ENCODE assay signal across 8 mouse cellular contexts in genomic region chr7:118296856-118297518, GRCm38 (mm10). TPM values are rescaled to one million over a fixed set of nuclear protein-coding genes. Genes with fewer than 3 reads are reported as not detected.
DNase-seq lines count a peak whose midpoint lies in the region; ATAC-seq and TF ChIP-seq lines count a peak whose summit lies in the region.

No protein-coding gene starts in this region.

- no peak overlapping the region for H3K9ac ChIP-seq in heart, embryonic 14.5 days (ENCODE audit: low read length)
- H3K9ac ChIP-seq in forebrain, embryonic 12.5 days = no peak overlapping the region
- peak overlapping the region; percentile 40 for H3K9ac ChIP-seq in midbrain, embryonic 11.5 days (ENCODE audit: low read length)

- no peak for TF ChIP-seq POLR2A in brain, embryonic 14.5 days (IDR thresholded peaks at IDR 0.05; ENCODE audit: borderline replicate concordance, extremely low read depth, insufficient read depth, insufficient read length, poor library complexity, severe bottlenecking)

- peak overlapping the region; percentile 46 for H3K4me2 ChIP-seq in heart, embryonic 14.5 days (ENCODE audit: low read length)
- H3K4me2 ChIP-seq in forebrain, embryonic 12.5 days = peak overlapping the region; percentile 30
- H3K4me2 ChIP-seq in midbrain, embryonic 11.5 days = peak overlapping the region; percentile 30

- peaks cover 0 to 2% of the 10 kb centered on the region in 2 experiments; a peak in 1 of 4 replicates for H3K4me1 ChIP-seq in heart, embryonic 14.5 days (ENCODE audit: control insufficient read depth in 2 of 2, insufficient read depth in 2 of 2, low read length in 2 of 2)
- H3K4me1 ChIP-seq in forebrain, embryonic 12.5 days = peaks cover 6% of the 10 kb centered on the region; the same call in 1 of the 2 replicates
- peaks cover 3% of the 10 kb centered on the region; the same call in 1 of the 2 replicates for H3K4me1 ChIP-seq in midbrain, embryonic 11.5 days (ENCODE audit: control insufficient read depth, insufficient read depth, low read length)

- 86% methylated on average over 14 of the region's 14 CpGs for WGBS in heart, embryonic 14.5 days
- 58% methylated on average over 14 of the region's 14 CpGs for WGBS in forebrain, embryonic 12.5 days
- WGBS in midbrain, embryonic 11.5 days = 59% methylated on average over 14 of the region's 14 CpGs

- no peaks in the 10 kb centered on the region for H3K36me3 ChIP-seq in heart, embryonic 14.5 days (ENCODE audit: control insufficient read depth, insufficient read depth, low read length)
- H3K36me3 ChIP-seq in forebrain, embryonic 12.5 days (replicated peaks) = no peaks in the 10 kb centered on the region
- H3K36me3 ChIP-seq in midbrain, embryonic 11.5 days (ENCODE audit: control insufficient read depth, insufficient read depth, low read length) = no peaks in the 10 kb centered on the region

- DNase-seq in heart, postnatal 10 days = no peak
- DNase-seq in brain, embryonic 14.5 days (ENCODE audit: low read depth) = peak; percentile 47
- peak; percentile 87 for DNase-seq in midbrain, embryonic 11.5 days (ENCODE audit: low spot score, missing footprints)
- DNase-seq in gastrocnemius, postnatal 14 days = no peak
- no peak for DNase-seq in spleen, postnatal 14 days (ENCODE audit: low spot score in 2 of 2)

- TF ChIP-seq CTCF in brain, embryonic 14.5 days (IDR thresholded peaks at IDR 0.05; ENCODE audit: borderline replicate concordance, extremely low read depth, insufficient read depth, insufficient read length) = no peak

- H3K9me3 ChIP-seq in heart, embryonic 14.5 days (ENCODE audit: control insufficient read depth, low read length) = 0 out of 2 replicates have a peak, but pooled peaks cover 7% of the 10 kb centered on the region
- no peaks in the 10 kb centered on the region for H3K9me3 ChIP-seq in forebrain, embryonic 12.5 days
- peaks cover 5% of the 10 kb centered on the region; the same call in 1 of the 2 replicates for H3K9me3 ChIP-seq in midbrain, embryonic 11.5 days (ENCODE audit: control insufficient read depth, low read length)

- intact Hi-C loops in heart, postnatal 10 days (cut with DNase I) = loop anchor here (1.0 to 5.0 kb wide), 3 partner anchors 79 to 145 kb away; no protein-coding TSS in a partner anchor
- intact Hi-C loops in gastrocnemius, postnatal 14 days (cut with DNase I; ENCODE audit: low total_unique reads) = loop anchor here (10.0 kb wide), 1 partner anchor 82 kb away; no protein-coding TSS in a partner anchor

- no peak overlapping the region; a peak in 1 of 4 replicates for H3K4me3 ChIP-seq in heart, embryonic 14.5 days (ENCODE audit: control insufficient read depth in 1 of 2, insufficient read depth in 1 of 2, low read depth in 1 of 2, low read length in 2 of 2)
- peak overlapping the region; percentile 11; the same call in 1 of the 2 replicates for H3K4me3 ChIP-seq in forebrain, embryonic 12.5 days (replicated peaks)
- no peak overlapping the region for H3K4me3 ChIP-seq in midbrain, embryonic 11.5 days (ENCODE audit: low read depth, low read length)

- H3K27ac ChIP-seq in heart, embryonic 14.5 days (replicated peaks in 1 of 2; ENCODE audit: control insufficient read depth in 1 of 2, insufficient read depth in 1 of 2, low read depth in 2 of 2, low read length in 2 of 2) = no peak overlapping the region
- H3K27ac ChIP-seq in forebrain, embryonic 12.5 days = no peak overlapping the region
- H3K27ac ChIP-seq in midbrain, embryonic 11.5 days (ENCODE audit: low read depth, low read length) = no peak overlapping the region

- no peaks in the 10 kb centered on the region for H3K27me3 ChIP-seq in heart, embryonic 14.5 days (ENCODE audit: control insufficient read depth, insufficient read depth, low read length)
- no peaks in the 10 kb centered on the region for H3K27me3 ChIP-seq in forebrain, embryonic 12.5 days
- H3K27me3 ChIP-seq in midbrain, embryonic 11.5 days (ENCODE audit: control insufficient read depth, insufficient read depth, low read length) = no peaks in the 10 kb centered on the region

- no peak for ATAC-seq in heart, embryonic 14.5 days (ENCODE audit: insufficient number of reproducible peaks, insufficient read depth, low FRiP score, low read depth)
- ATAC-seq in forebrain, embryonic 12.5 days (ENCODE audit: low FRiP score) = peak; percentile 25; the same call in 1 of the 2 replicates
- ATAC-seq in midbrain, embryonic 11.5 days (ENCODE audit: low FRiP score) = peak; percentile 31; the same call in 1 of the 2 replicates
- no peak for ATAC-seq in inflammation-experienced regulatory T-cells, adult 6 months

RNA-seq across cellular contexts. Expression of gene Smg1, which starts 53.5 kb away (rescaled TPM):
- polyA plus RNA-seq in heart, embryonic 14.5 days (2014; fragmentation: Nextera tagmentation; extraction: Ambion mirVana) = 18.8 and 20.3 TPM in 2 replicates
- 10 to 100 TPM; 52.3 to 57.2 TPM for total RNA-seq in heart, postnatal 10 days (2021)
- polyA plus RNA-seq in brain, embryonic 14.5 days (2012; rRNA removed) = 49.9 and 65.0 TPM in 2 replicates
- 23.4 and 24.2 TPM in 2 replicates for polyA plus RNA-seq in forebrain, embryonic 12.5 days (2016; fragmentation: Nextera tagmentation; extraction: Ambion mirVana)
- 17.4 and 19.1 TPM in 2 replicates for polyA plus RNA-seq in midbrain, embryonic 11.5 days (2014; fragmentation: Nextera tagmentation; extraction: Ambion mirVana)
- total RNA-seq in gastrocnemius, postnatal 14 days (2021) = 10 to 100 TPM; 22.0 to 26.6 TPM
- 10 to 100 TPM; 19.5 to 33.9 (median 33.0) TPM for polyA plus RNA-seq in inflammation-experienced regulatory T-cells, adult 6 months (2017; shearing (Covaris generic))

Comparison
In these comparisons a context has a peak if more than half of its experiments do, and no peak if none do; other contexts are left out.
1. ATAC-seq: peak in forebrain, embryonic 12.5 days (single experiment) and midbrain, embryonic 11.5 days (single experiment); none in heart, embryonic 14.5 days (single experiment) and inflammation-experienced regulatory T-cells, adult 6 months (single experiment).
2. DNase-seq: peak in brain, embryonic 14.5 days (single experiment) and midbrain, embryonic 11.5 days (single experiment); none in heart, postnatal 10 days (0 of 2), gastrocnemius, postnatal 14 days (single experiment) and spleen, postnatal 14 days (0 of 2).
3. Peak in every context shown above with its lines, with median percentiles within 50 percentile points of each other: H3K4me2 ChIP-seq.